In the genomic region with DNA sequence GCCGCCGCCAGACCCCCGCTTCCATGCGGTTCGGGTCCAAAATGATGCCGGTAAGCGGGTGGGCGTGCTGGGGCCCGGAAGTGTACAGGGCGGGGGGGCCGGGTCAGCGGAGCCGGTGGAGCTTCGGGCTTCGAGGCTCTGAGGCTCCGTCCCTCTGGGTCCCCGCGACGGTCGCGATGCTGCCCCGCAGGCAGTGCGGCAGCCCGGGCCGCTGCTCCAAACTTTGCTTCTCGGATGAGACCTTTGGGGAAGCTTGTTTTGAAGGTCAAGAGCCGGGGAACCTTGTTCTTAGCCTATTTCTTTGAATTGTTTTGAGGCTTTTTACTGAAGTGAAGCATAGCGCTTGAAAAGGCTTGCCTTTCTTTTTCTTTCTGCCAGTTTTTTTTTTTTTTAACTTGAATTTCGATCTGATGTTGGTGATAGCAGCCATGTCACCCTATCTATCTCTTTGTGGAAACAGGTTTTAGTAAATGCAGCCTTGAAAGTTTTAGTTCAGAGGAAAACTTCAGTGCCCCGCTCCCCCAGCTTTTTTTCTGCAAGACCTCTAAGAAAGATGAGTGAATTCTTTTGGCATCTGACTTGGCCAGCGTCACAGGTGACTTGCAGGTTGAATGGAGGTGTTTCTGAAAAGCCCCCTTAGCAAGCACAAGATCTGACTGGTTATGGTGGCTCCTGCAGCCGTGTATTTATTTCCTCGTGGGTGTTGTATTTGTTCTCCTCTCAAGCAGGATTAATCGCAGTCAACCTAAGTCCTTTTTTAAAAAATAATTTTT, we compare ENCODE assay signal across 8 mouse cellular contexts. TPM values are rescaled to one million over a fixed set of nuclear protein-coding genes. Genes with fewer than 3 reads are reported as not detected.
DNase-seq lines count a peak whose midpoint lies in the region; ATAC-seq and TF ChIP-seq lines count a peak whose summit lies in the region.

No protein-coding gene starts in this region.

- no peak for TF ChIP-seq CTCF in lung, embryonic 14.5 days (IDR thresholded peaks at IDR 0.05; ENCODE audit: low read depth)
- TF ChIP-seq CTCF in small intestine, adult 2 months (IDR thresholded peaks at IDR 0.05; ENCODE audit: extremely low read depth, insufficient read length, insufficient replicate concordance, low read depth, low read length), result no peak

- no peaks in the 10 kb centered on the region for H3K27me3 ChIP-seq in embryonic facial prominence, embryonic 11.5 days (ENCODE audit: control insufficient read depth, insufficient read depth, low read length)
- no peaks in the 10 kb centered on the region for H3K27me3 ChIP-seq in hindbrain, embryonic 15.5 days
- no peaks in the 10 kb centered on the region for H3K27me3 ChIP-seq in lung, embryonic 14.5 days (ENCODE audit: insufficient read depth, low read length)
- H3K27me3 ChIP-seq in small intestine, adult 2 months (ENCODE audit: control insufficient read depth, insufficient read depth, low read length), result no peaks in the 10 kb centered on the region

- DNase-seq in gastrocnemius, adult 18-20 months (ENCODE audit: low spot score), result peak; percentile 36
- no peak for DNase-seq in gastrocnemius, adult 8-10 months (ENCODE audit: low spot score in 2 of 2)
- DNase-seq in NIH3T3 (ENCODE audit: low read depth), result peak; percentile 28
- peak; percentile 63 for DNase-seq in embryonic facial prominence, embryonic 11.5 days (ENCODE audit: low spot score)
- peak; percentile 72 for DNase-seq in lung, embryonic 14.5 days
- no peak for DNase-seq in natural killer cell, adult 2 months (ENCODE audit: low spot score in 2 of 2)

- WGBS in embryonic facial prominence, embryonic 11.5 days, result 2% methylated on average over 22 of the region's 34 CpGs
- under 1% methylated on average over 33 of the region's 34 CpGs for WGBS in hindbrain, embryonic 15.5 days
- 1% methylated on average over 34 of the region's 34 CpGs for WGBS in lung, embryonic 14.5 days
- 1% methylated on average over 34 of the region's 34 CpGs for WGBS in small intestine, adult 2 months

- no peak for TF ChIP-seq POLR2A in small intestine, adult 2 months (IDR thresholded peaks at IDR 0.05; ENCODE audit: low read depth, low read length)

- H3K27ac ChIP-seq in embryonic facial prominence, embryonic 11.5 days (replicated peaks; ENCODE audit: low read depth, low read length), result peak overlapping the region; percentile 87
- H3K27ac ChIP-seq in hindbrain, embryonic 15.5 days (replicated peaks), result peak overlapping the region; percentile 95
- peak overlapping the region; percentile 93 for H3K27ac ChIP-seq in lung, embryonic 14.5 days (ENCODE audit: low read depth)
- H3K27ac ChIP-seq in small intestine, adult 2 months (ENCODE audit: insufficient read depth, low read depth, low read length), result peak overlapping the region; percentile 68

- H3K4me2 ChIP-seq in embryonic facial prominence, embryonic 11.5 days (ENCODE audit: low read depth, low read length), result peak overlapping the region; percentile 70
- H3K4me2 ChIP-seq in hindbrain, embryonic 15.5 days, result peak overlapping the region; percentile 76
- H3K4me2 ChIP-seq in lung, embryonic 14.5 days, result peak overlapping the region; percentile 78

- no peaks in the 10 kb centered on the region for H3K4me1 ChIP-seq in embryonic facial prominence, embryonic 11.5 days (ENCODE audit: control insufficient read depth, insufficient read depth, low read length)
- H3K4me1 ChIP-seq in hindbrain, embryonic 15.5 days (replicated peaks), result peaks cover 37% of the 10 kb centered on the region
- H3K4me1 ChIP-seq in lung, embryonic 14.5 days (ENCODE audit: insufficient read depth), result peaks cover 16% of the 10 kb centered on the region
- peaks cover 4% of the 10 kb centered on the region for H3K4me1 ChIP-seq in small intestine, adult 2 months (ENCODE audit: control insufficient read depth, insufficient read depth, insufficient read length, low read length)

- H3K36me3 ChIP-seq in embryonic facial prominence, embryonic 11.5 days (replicated peaks; ENCODE audit: control insufficient read depth, insufficient read depth, low read depth, low read length), result no peaks in the 10 kb centered on the region
- no peaks in the 10 kb centered on the region for H3K36me3 ChIP-seq in hindbrain, embryonic 15.5 days
- H3K36me3 ChIP-seq in lung, embryonic 14.5 days (ENCODE audit: insufficient read depth), result no peaks in the 10 kb centered on the region
- H3K36me3 ChIP-seq in small intestine, adult 2 months (ENCODE audit: control insufficient read depth, insufficient read depth, low read length), result no peaks in the 10 kb centered on the region

- H3K9ac ChIP-seq in embryonic facial prominence, embryonic 11.5 days (replicated peaks; ENCODE audit: low read length), result peak overlapping the region; percentile 97
- H3K9ac ChIP-seq in hindbrain, embryonic 15.5 days, result peak overlapping the region; percentile 82
- peak overlapping the region; percentile 95 for H3K9ac ChIP-seq in lung, embryonic 14.5 days

- peak; percentile 47; the same call in 1 of the 2 replicates for ATAC-seq in embryonic facial prominence, embryonic 11.5 days (replicated peaks; ENCODE audit: insufficient number of reproducible peaks, low FRiP score, low TSS enrichment, low read depth)
- peak; percentile 59 for ATAC-seq in hindbrain, embryonic 15.5 days (ENCODE audit: low FRiP score, low read depth)
- peak; percentile 65 for ATAC-seq in lung, embryonic 14.5 days (ENCODE audit: insufficient read depth)

- H3K9me3 ChIP-seq in embryonic facial prominence, embryonic 11.5 days (replicated peaks; ENCODE audit: control insufficient read depth, low read length), result no peaks in the 10 kb centered on the region
- no peaks in the 10 kb centered on the region for H3K9me3 ChIP-seq in hindbrain, embryonic 15.5 days
- no peaks in the 10 kb centered on the region for H3K9me3 ChIP-seq in lung, embryonic 14.5 days (ENCODE audit: low read depth, low read length)

- peak overlapping the region; percentile 92 for H3K4me3 ChIP-seq in embryonic facial prominence, embryonic 11.5 days (ENCODE audit: low read depth, low read length)
- peak overlapping the region; percentile 86 for H3K4me3 ChIP-seq in hindbrain, embryonic 15.5 days
- H3K4me3 ChIP-seq in lung, embryonic 14.5 days (ENCODE audit: low read depth, low read length), result peak overlapping the region; percentile 89
- H3K4me3 ChIP-seq in small intestine, adult 2 months (ENCODE audit: low read depth, low read length), result peak overlapping the region; percentile 97

RNA-seq across cellular contexts. Expression of a gene that starts 0.6 kb away (rescaled TPM):
- total RNA-seq in gastrocnemius, adult 18-20 months (2021), result 10 to 100 TPM in 1 of 2 experiments, 1 to 10 TPM in 1; 9.1 to 10.7 TPM
- 10 to 100 TPM in 3 of 4 experiments, 1 to 10 TPM in 1; 8.2 to 11.8 (median 10.9) TPM for total RNA-seq in gastrocnemius, adult 8-10 months (2022)
- 40.2 and 42.5 TPM in 2 replicates for polyA plus RNA-seq in embryonic facial prominence, embryonic 11.5 days (2014; fragmentation: Nextera tagmentation; extraction: Ambion mirVana)
- 18.1 and 18.9 TPM in 2 replicates for polyA plus RNA-seq in hindbrain, embryonic 15.5 days (2015; fragmentation: Nextera tagmentation; extraction: Ambion mirVana)
- 29.0 and 29.1 TPM in 2 replicates for polyA plus RNA-seq in lung, embryonic 14.5 days (2014; fragmentation: Nextera tagmentation; extraction: Ambion mirVana)
- 12.4 and 22.4 TPM in 2 replicates for polyA plus RNA-seq in small intestine, adult 2 months (2012; rRNA removed)

Comparison
In these comparisons a context has a peak if more than half of its experiments do, and no peak if none do; other contexts are left out.
1. DNase-seq: peak in gastrocnemius, adult 18-20 months (single experiment), NIH3T3 (single experiment), embryonic facial prominence, embryonic 11.5 days (single experiment) and lung, embryonic 14.5 days (single experiment); none in gastrocnemius, adult 8-10 months (0 of 2) and natural killer cell, adult 2 months (0 of 2).
2. Peak in every context shown above with its lines, with median percentiles within 50 percentile points of each other: ATAC-seq, H3K27ac ChIP-seq, H3K4me2 ChIP-seq, H3K4me3 ChIP-seq and H3K9ac ChIP-seq.